Mouse (Mus musculus): ENCODE measurements around the gene Guca1a. TPM values are rescaled to one million over a fixed set of nuclear protein-coding genes. Genes with fewer than 3 reads are reported as not detected.

Gene Guca1a
- 0.46 and 1.1 TPM in 2 replicates for polyA plus RNA-seq (2015; fragmentation: Nextera tagmentation; extraction: Ambion mirVana)

DNA sequence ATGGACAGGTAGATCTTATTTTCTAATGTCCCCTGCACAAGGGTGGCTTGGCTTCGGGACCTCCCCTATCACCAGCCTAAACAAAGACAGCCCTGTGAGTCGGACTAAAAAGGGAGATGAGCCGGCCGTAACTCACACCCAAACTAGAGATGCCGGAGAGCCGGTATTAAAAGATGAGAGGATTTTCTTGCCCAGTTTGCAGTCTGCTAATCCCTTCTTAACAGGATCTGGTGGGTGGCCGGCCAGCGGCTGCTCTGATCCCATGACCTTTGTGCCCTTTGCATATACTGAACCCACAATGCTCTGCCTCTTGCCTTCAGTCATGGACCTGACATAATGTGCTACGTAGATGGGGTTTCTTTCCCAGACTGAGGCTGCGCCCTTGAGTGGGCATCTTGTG lies at the start of gene Guca1a:
TSS of gene Guca1a (minus strand) at position 134 of the 400 bp plus-strand sequence.
- H3K4me1 ChIP-seq (replicated peaks), result peaks cover 4% of the 10 kb centered on the region
- H3K36me3 ChIP-seq, result no peaks in the 10 kb centered on the region
- no peak within 1 kb of the TSS for H3K9ac ChIP-seq
- no peak for ATAC-seq (ENCODE audit: low read depth)
- H3K9me3 ChIP-seq, result no peaks in the 10 kb centered on the region
- WGBS, result 67% methylated on average over 10 of the region's 10 CpGs
- H3K4me3 ChIP-seq, result no peak within 1 kb of the TSS
- peaks cover 23% of the 10 kb centered on the region for H3K27me3 ChIP-seq
- no peak within 1 kb of the TSS for H3K4me2 ChIP-seq
- H3K27ac ChIP-seq (replicated peaks), result no peak within 1 kb of the TSS

DNA sequence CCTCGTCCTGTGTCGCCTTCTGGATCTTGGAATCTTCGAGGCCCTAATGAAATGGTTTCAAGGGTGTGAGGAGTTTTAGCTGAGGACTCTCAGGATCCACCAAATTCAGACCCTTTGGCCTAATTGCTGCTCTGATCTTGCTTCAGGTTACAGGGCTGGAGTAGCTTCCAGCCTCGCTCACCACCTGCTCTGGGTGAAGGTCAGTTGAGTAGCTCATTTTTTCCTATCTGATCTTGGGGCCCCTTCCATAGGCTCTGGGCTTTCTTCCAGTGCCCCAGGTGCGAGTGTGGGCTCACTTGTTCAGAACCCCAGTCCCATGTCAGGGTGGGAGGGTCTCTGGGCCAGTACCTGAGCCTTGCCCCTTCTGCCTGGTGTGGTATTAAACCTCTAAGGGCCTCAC lies 49.0 kb upstream of the Guca1a start:
- no peaks in the 10 kb centered on the region for H3K36me3 ChIP-seq
- no peak overlapping the region for H3K9ac ChIP-seq
- H3K9me3 ChIP-seq, result no peaks in the 10 kb centered on the region
- 75% methylated on average over 5 of the region's 5 CpGs for WGBS
- no peak overlapping the region for H3K4me2 ChIP-seq
- H3K4me1 ChIP-seq (replicated peaks), result peaks cover 9% of the 10 kb centered on the region
- H3K4me3 ChIP-seq, result no peak overlapping the region
- no peaks in the 10 kb centered on the region for H3K27me3 ChIP-seq
- ATAC-seq (ENCODE audit: low read depth), result no peak
- no peak overlapping the region for H3K27ac ChIP-seq (replicated peaks)

DNA sequence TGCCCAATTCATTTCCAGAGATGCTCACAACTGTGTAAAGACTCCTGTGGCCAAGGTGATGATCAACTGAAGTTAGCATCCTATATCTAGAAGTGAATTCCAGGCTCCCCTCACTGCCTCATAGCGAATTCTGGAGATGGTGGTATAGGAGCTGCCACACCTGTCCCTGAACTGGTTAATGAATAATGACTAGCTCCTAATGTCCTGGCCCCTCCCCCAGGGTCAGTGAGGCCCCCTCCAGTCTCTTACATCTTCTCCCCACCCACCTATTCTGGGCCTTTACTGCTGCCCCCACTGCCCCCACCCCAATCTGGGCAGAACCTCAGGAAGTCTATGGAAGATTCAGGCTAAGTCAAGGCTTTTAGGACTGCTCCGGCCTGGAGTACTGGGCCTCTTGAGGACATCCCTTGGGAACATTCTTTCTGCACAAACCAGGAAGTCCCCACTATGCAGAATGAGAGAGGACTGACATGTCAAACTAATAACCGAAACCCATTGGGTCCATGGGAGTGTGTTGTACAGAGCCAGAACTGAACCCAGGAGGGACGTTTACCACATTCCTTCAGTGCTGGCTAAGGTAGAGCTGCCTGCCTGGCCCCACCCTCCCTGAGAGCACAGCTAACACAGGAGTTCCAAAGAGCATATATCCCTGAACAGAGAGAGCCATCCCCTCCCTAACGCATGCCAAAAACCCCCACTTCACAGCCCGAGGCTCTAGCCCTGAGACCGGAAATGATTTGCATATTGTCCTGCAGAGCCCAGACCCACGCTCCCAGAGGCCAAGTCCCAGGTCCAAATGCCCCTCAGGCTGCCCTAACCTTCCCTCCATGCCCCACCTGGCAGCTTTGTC lies 48.4 kb upstream of the Guca1a start:
- peaks cover 9% of the 10 kb centered on the region for H3K4me1 ChIP-seq (replicated peaks)
- no peak overlapping the region for H3K4me2 ChIP-seq
- no peak overlapping the region for H3K9ac ChIP-seq
- H3K27me3 ChIP-seq, result no peaks in the 10 kb centered on the region
- no peak overlapping the region for H3K27ac ChIP-seq (replicated peaks)
- no peak for ATAC-seq (ENCODE audit: low read depth)
- WGBS, result 47% methylated on average over 8 of the region's 8 CpGs
- H3K9me3 ChIP-seq, result no peaks in the 10 kb centered on the region
- H3K4me3 ChIP-seq, result no peak overlapping the region
- no peaks in the 10 kb centered on the region for H3K36me3 ChIP-seq

DNA sequence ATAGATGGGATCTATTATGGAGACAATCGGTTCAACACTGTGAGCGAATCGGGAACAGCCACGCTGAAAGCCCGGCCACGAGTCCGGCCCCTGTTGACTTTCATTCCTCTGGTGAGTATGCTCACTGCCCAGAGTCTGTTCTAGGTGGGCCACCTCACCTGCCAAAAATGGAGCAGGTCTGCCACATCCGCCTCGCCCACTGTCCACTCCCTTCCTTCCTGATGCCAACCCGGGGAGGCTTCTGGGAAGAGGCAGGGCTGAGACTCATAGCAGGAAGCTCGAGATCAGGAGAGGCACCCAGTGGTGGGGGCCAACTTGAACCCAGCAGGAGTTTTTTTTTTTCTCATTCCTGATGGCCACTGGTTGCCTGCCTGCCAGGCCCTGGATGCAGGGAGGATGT lies 46.2 kb upstream of the Guca1a start:
- Histone ChIP-seq H3K9ac (no peak overlapping the region), H3K4me3 (no peak overlapping the region), H3K9me3 (no peaks in the 10 kb centered on the region), H3K27me3 (no peaks in the 10 kb centered on the region; the same call in 1 of the 2 replicates), H3K27ac (replicated peaks) (no peak overlapping the region), H3K4me2 (no peak overlapping the region), H3K4me1 (replicated peaks) (peaks cover 9% of the 10 kb centered on the region), H3K36me3 (no peaks in the 10 kb centered on the region)
- no peak for ATAC-seq (ENCODE audit: low read depth)
- 86% methylated on average over 11 of the region's 11 CpGs for WGBS

DNA sequence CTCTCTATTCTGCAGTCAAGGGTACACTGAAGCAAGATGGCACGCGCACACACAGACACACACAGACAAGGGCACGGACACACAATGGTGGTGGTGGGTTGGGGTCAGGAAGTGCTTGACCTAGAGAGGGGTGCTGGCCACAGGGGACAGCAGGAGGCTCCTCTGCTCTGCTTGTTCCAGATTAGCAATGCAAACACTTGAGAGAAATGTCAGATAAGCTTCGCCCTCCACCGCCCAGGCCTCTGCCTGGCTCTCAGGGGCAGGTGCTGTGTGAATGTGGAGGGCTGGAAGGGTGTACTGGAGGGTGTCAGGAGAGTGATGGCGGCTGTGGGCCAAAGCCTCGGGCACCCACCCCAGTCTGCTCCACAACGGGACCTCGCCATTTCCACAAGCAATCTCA lies 45.6 kb upstream of the Guca1a start:
- Histone ChIP-seq H3K27me3 (no peaks in the 10 kb centered on the region; the same call in 1 of the 2 replicates), H3K4me1 (replicated peaks) (peaks cover 9% of the 10 kb centered on the region), H3K9me3 (no peaks in the 10 kb centered on the region), H3K4me2 (no peak overlapping the region), H3K4me3 (no peak overlapping the region), H3K9ac (no peak overlapping the region), H3K36me3 (no peaks in the 10 kb centered on the region), H3K27ac (replicated peaks) (no peak overlapping the region)
- 82% methylated on average over 9 of the region's 9 CpGs for WGBS
- no peak for ATAC-seq (ENCODE audit: low read depth)

DNA sequence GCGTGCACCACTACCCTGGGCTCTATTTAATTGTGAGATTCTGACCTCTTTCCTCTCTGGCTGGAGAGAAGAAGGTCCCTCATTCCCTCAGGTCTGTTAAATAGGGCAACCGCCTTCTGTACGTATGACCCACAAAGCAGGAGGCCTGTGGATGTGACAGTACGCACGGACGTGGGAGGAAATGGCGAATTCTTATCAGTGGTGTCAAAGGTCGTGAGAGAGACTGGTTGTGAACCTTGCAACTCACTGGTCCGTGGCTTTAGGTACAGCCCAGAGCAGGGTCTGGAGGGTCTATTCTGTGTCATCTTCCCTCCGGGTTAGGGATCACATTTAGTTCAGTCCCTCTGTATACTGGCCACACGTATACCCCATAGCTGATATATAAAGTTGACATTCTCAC lies 45.1 kb upstream of the Guca1a start:
- Histone ChIP-seq H3K9ac (no peak overlapping the region), H3K9me3 (no peaks in the 10 kb centered on the region), H3K4me3 (no peak overlapping the region), H3K4me1 (replicated peaks) (peaks cover 8% of the 10 kb centered on the region), H3K36me3 (no peaks in the 10 kb centered on the region), H3K4me2 (no peak overlapping the region), H3K27me3 (no peaks in the 10 kb centered on the region; the same call in 1 of the 2 replicates), H3K27ac (replicated peaks) (no peak overlapping the region)
- WGBS, result 84% methylated on average over 11 of the region's 11 CpGs
- ATAC-seq (ENCODE audit: low read depth), result no peak

DNA sequence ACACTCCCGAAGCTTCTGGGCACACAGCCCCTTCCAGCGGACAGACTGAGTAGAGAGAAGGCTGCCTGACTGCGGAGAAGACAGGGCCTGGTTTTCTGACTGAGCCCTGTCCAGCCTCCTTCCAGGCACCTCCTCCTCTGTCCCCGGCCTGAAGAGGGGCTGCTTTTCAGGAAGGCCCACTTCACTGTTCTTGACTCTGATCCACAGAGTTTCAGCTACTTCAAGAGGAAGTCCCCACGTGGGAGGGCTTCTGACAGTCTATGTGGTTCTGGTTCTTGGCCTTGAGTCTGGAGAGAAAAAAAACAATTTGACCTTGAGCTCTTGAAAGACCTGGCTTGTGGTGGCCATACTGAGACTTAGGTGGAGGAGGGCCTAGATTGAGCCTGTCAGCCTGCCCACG lies 43.7 kb upstream of the Guca1a start:
- H3K9me3 ChIP-seq, result no peaks in the 10 kb centered on the region
- H3K4me2 ChIP-seq, result no peak overlapping the region
- 74% methylated on average over 6 of the region's 6 CpGs for WGBS
- peaks cover 9% of the 10 kb centered on the region for H3K4me1 ChIP-seq (replicated peaks)
- H3K9ac ChIP-seq, result no peak overlapping the region
- no peak for ATAC-seq (ENCODE audit: low read depth)
- no peak overlapping the region for H3K27ac ChIP-seq (replicated peaks)
- H3K4me3 ChIP-seq, result no peak overlapping the region
- no peaks in the 10 kb centered on the region for H3K36me3 ChIP-seq
- peaks cover 9% of the 10 kb centered on the region for H3K27me3 ChIP-seq

DNA sequence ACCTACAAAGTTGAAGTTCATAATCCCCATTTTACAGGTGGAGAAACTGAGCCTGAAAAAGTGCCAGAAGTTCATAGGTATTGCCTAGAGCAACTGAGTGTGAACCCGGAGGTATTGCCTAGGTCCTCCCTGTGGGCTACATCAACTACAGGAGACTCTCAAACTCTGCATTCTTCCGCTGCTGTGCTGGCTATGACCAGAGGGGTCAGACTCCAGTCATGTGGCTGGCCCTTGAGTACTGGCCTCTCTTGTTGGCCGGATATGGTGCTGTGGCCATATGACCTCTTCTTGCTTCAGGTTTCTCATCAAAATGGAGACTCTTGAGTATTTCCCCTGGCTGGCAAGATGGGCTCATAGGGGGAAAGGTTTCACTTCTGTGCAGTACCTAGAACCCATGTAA lies 41.9 kb upstream of the Guca1a start:
- Histone ChIP-seq H3K27me3 (peaks cover 27% of the 10 kb centered on the region), H3K36me3 (no peaks in the 10 kb centered on the region), H3K4me1 (replicated peaks) (peaks cover 9% of the 10 kb centered on the region), H3K4me2 (no peak overlapping the region), H3K9ac (no peak overlapping the region), H3K9me3 (no peaks in the 10 kb centered on the region), H3K27ac (replicated peaks) (no peak overlapping the region), H3K4me3 (no peak overlapping the region)
- WGBS, result 79% methylated on average over 3 of the region's 3 CpGs
- no peak for ATAC-seq (ENCODE audit: low read depth)

DNA sequence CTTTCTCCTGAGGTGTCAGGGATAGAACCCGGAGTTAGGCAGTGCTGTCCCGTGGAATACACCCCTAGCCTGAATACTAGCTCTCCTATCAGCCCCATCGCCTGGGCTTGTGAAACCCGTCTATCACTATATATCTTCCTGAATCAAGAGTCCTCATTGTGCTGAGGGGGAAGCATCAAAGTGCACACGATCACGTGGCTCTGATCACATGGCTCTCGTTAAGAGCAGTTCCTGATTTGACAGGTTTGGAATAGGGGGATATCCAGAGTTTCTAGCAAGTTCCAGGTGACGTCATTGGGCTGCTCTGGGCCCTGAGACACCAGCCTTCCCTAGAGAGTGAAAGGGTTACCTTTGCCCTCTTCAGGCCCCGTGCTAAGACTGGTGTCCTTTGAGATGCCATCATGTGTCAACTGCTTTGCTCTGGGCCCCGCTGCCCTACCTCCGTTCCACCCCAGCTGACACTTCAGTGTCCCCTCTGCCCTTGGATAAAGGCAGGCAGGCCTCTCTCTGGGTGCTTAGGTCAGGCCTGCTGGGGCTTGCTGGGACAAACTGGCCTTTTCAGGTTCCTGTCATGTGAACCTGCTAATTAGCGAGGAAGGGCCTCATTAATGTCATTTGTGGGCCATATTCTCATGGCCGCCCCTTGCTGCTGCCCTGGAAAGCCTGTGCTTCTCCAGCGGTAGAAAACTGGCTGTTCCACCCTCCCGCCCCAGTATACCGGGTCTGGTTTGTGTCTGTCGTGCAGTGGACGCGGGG lies 41.1 kb upstream of the Guca1a start:
- H3K4me1 ChIP-seq (replicated peaks), result peaks cover 17% of the 10 kb centered on the region
- H3K9ac ChIP-seq, result no peak overlapping the region
- 0 out of 2 replicates have a peak overlapping the region, but pooled peaks have one; percentile 1 for H3K27ac ChIP-seq (replicated peaks)
- H3K27me3 ChIP-seq, result peaks cover 35% of the 10 kb centered on the region
- WGBS, result 78% methylated on average over 19 of the region's 19 CpGs
- H3K4me3 ChIP-seq, result no peak overlapping the region
- no peak for ATAC-seq (ENCODE audit: low read depth)
- H3K9me3 ChIP-seq, result no peaks in the 10 kb centered on the region
- H3K36me3 ChIP-seq, result no peaks in the 10 kb centered on the region
- H3K4me2 ChIP-seq, result no peak overlapping the region

DNA sequence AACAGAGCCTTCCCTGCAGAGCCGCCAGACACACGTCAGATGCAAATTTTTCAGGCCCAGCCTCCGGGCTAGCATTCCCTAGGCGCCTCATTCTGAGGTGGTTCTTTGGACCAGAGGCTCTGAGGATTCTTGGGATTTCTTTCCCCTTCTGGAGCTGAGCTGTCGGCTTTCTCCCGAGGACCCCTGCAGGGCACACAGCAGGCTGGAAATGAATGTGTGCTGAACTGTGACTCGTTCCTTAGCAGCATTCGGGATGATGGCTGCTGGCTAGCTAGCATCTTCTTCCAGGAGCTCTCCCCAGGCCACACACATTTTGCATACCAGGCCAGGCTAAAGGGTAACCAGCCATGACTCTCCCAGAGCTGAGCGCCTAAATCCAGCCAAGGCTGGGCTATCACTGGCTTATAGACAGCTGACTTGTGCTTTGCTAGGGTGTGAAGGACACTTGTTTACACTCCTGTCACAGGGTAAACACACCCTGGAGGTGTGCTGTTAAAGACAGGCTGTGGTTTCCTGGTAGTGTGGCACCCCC lies 40.0 kb upstream of the Guca1a start:
- Histone ChIP-seq H3K4me3 (no peak overlapping the region), H3K36me3 (no peaks in the 10 kb centered on the region), H3K9me3 (no peaks in the 10 kb centered on the region), H3K27me3 (peaks cover 44% of the 10 kb centered on the region), H3K9ac (no peak overlapping the region), H3K27ac (replicated peaks) (peak overlapping the region; percentile 53), H3K4me2 (no peak overlapping the region), H3K4me1 (replicated peaks) (peaks cover 21% of the 10 kb centered on the region)
- peak; percentile 44; the same call in 1 of the 2 replicates for ATAC-seq (ENCODE audit: low read depth)
- 4% methylated on average over 9 of the region's 9 CpGs for WGBS

DNA sequence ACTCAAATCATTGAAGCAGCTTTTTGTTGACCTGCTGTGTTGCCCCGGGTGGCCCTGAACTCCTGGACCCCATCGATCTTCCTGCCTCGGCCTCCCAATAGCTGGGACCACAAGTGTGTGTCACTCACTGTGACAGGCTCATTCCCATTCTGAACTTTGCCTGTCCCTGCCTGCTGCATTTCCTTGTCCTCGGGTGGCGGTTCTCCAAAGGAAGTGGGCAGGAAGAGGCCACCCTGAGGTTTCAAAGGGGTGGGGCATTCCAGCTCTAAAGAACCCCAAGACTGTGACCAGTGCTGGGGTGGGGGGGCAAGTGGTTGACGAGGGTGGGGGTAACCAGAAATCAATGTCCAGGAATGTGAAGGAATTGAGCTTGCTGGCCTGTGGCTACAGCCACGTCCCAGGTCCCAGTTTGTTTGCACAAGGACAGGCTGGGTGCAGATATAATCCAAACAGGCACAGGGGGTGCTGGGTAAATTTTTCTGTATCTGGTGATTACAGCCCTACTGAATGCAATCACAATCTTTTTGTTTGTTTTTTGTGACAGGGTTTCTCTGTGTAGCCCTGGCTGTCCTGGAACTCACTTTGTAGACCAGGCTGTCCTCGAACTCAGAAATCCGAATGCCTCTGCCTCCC lies 39.1 kb upstream of the Guca1a start:
- no peak for ATAC-seq (ENCODE audit: low read depth)
- Histone ChIP-seq H3K27me3 (peaks cover 51% of the 10 kb centered on the region), H3K36me3 (no peaks in the 10 kb centered on the region), H3K4me1 (replicated peaks) (peaks cover 21% of the 10 kb centered on the region), H3K4me3 (no peak overlapping the region), H3K9ac (no peak overlapping the region), H3K4me2 (no peak overlapping the region), H3K9me3 (no peaks in the 10 kb centered on the region), H3K27ac (replicated peaks) (peak overlapping the region; percentile 53; the same call in 1 of the 2 replicates)
- 32% methylated on average over 9 of the region's 9 CpGs for WGBS

DNA sequence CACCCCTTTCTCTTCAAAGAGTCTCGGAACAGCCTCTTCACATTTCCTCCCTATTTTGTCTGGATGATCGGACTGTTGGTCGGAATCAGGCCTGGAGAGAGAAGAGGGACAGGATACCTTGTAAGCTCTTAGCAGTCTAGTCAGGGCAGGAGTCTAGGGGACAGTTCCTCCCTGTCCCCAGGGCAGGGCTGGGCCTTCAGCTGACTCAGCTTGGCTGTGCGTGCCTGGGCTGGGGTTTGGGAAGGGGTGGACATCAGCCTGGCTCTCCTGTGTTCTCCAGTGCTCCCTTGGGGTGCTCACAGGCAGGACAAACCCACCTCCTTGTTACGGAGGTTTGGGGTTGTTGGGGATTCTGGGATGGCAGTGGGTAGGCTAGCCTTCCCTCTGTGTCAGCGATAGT lies 38.2 kb upstream of the Guca1a start:
- Histone ChIP-seq H3K27me3 (peaks cover 54% of the 10 kb centered on the region), H3K27ac (replicated peaks) (no peak overlapping the region), H3K4me2 (no peak overlapping the region), H3K4me1 (replicated peaks) (peaks cover 21% of the 10 kb centered on the region), H3K9ac (no peak overlapping the region), H3K9me3 (no peaks in the 10 kb centered on the region), H3K36me3 (no peaks in the 10 kb centered on the region), H3K4me3 (no peak overlapping the region)
- ATAC-seq (ENCODE audit: low read depth), result no peak
- 63% methylated on average over 6 of the region's 6 CpGs for WGBS

Measured in neural tube, embryonic 13.5 days (tissue).